Mouse (Mus musculus): Measurements from ENCODE around the gene Clptm1. TPM values are rescaled to one million over a fixed set of nuclear protein-coding genes. Genes with fewer than 3 reads are reported as not detected.
A peak's percentile ranks its signal among the peaks of the same experiment; 100 is the strongest.
"Not testable (repeated sequence)": the region's sequence is repeated elsewhere in the genome, so short reads cannot be mapped to it uniquely, and the experiment has no call there.

Clptm1 gene
- polyA plus RNA-seq, 1 experiment = 155 TPM

- WGBS = 61% methylated on average over 10 of the region's 10 CpGs
- no peak for DNase-seq (ENCODE audit: low read depth, low spot score)
Measured at GRCm38 (mm10) chr7:19694336-19695212, 29.7 kb upstream of the Clptm1 start.

DNA sequence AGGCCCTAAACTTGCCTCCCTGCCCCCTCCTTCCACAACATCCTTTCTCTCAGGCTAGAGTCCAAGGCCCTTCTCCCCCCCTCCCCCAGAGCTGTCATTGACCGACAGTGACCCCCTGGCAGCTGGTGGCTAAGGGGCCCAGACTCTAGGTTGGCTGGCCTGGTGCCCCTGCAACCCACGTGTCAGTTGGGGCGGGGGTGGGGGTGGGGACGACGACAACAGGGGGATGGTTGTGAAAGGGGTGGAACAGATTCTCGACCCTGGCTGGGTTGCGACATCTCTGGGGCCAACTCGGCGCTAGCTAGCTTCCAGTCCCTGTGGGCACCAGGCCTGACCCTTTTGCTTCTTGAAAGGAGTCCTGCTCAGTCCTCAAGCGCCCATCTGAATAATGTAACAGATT lies 28.6 kb upstream of the Clptm1 start:
- no peak for DNase-seq (ENCODE audit: low read depth, low spot score)
- 47% methylated on average over 10 of the region's 10 CpGs for WGBS

DNA sequence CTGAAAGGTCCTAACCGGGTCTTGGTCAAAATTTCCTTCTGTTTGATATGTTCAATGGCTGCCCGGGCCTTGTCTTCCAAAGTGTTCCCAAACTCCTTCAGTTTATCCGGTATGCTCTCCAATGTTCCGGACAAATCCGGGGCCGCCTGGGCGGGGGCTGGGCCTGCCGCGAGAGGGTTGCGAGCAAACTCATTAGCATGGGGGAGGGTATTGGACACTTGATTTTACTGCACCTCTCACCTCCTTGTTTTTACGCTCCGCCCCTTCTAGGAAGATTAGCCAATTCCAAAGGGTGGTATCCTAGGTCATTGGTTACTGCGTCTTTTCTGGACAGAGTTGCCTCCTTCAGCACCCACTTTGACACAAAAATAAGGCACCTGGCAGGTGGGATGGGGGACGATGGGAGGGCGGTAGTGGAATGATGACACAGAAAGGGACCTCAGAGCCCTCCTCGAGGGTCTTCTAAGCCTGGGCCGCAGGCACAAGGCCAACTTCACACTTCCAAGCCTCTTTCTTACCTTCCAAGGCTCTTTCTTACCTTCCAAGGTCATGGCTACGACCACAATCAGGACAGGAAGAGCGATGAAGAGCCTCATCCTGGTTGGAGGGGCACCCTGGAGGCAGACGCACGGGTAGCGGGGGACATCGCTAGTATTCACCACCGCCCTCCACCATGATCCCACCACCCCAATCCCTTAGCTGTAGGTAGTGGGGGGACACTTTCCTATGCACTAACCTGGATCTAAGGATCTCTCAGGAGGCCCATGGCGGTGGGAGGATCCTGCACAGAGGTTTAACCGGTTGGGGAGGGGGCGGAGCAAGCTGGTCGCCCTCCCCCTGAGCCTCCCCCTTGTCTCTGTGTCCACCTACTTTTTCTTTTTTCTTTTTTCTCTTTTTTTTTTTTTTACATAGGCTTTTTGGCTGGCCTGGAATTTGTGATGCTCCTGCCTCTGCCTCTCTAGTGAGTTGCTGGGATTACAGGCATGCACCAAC lies 27.3 kb upstream of the Clptm1 start, which contains the start of gene Apoc1:
Gene Apoc1 (minus strand): TSS at position 788 of the 993 bp plus-strand sequence.
- WGBS = 58% methylated on average over 28 of the region's 28 CpGs
- DNase-seq (ENCODE audit: low read depth, low spot score) = no peak

DNA sequence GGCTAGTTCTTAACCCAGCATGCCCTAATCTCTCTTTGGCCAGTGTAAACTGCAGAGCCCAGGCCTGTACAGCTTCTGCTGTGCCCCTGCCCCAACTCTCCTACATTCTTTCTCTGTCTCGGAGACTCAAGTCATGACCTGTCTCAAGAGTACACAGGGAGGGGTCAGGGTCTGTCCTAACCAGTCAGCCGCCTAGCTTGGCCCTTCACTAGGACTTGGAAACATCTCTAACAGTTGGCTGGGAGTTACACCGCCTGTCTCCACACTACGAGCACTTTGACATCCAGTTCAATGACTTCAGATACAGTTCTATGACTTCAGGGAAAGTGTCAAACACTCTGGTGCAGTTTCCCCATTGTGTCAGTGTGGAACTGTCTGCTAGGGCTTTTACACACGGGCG lies 26.6 kb upstream of the Clptm1 start:
- DNase-seq (ENCODE audit: low read depth, low spot score) = no peak
- 72% methylated on average over 6 of the region's 6 CpGs for WGBS

DNA sequence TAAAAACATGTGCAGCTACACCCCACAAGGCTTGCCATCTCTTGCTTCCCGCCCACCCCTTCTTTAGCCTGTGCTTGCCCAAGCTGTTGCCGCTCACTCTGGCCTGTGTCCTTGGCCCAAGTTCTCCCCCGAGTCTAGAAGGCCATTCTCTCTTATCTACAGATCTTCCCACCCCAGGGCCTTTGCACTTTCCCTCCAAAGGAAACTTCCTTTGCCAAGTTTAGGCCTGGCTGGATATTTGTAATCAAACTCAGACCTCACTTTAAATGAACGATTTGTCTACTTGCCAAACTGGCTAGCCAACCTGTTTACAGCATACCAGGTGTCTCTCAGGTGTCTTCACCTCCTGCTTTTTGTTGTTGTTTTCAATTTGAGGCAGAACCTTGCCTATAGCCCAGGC lies 26.0 kb upstream of the Clptm1 start:
- no peak for DNase-seq (ENCODE audit: low read depth, low spot score)
- 54% methylated on average over 4 of the region's 4 CpGs for whole genome bisulfite sequencing

- no peak for DNase-seq (ENCODE audit: low read depth, low spot score)
- WGBS = 88% methylated on average over 2 of the region's 2 CpGs
Measured at GRCm38 (mm10) chr7:19688611-19689010, 23.8 kb upstream of the Clptm1 start.

- DNase-seq (ENCODE audit: low read depth, low spot score) = no peak
- 92% methylated on average over 10 of the region's 10 CpGs for WGBS
Measured at GRCm38 (mm10) chr7:19688101-19688500, 23.3 kb upstream of the Clptm1 start.

DNA sequence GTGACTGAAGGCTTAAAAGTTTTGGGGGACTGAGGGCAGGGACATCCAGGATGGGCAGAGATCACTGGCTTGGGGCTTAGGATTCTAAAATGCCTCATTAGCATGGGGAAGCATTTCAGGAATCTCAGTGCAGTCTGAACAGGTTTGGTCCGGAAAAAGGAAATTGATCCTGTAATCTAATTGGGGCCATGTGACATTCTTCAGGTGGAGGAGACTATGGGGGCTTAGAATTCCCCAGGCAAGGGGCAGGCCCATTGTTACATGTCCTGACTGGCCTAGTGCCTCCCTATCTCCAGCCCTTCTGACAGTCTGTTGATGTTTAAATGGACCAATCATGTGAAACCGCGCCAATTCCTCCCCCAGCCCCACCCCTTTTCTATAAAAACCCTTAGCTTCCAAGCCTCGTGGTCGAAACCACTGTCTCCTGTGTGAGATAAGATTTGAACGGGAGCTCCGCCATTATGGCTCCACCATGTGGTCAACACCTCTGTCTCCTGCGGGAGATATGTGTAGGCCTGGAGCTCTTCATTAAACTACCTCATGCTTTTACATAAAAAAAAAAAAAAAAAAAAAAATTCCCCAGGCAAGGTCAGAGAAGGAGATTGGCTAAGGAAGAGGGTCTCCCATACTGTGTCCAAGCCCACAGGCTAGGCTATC lies 22.2 kb upstream of the Clptm1 start:
- 54% methylated on average over 8 of the region's 8 CpGs for WGBS

DNA sequence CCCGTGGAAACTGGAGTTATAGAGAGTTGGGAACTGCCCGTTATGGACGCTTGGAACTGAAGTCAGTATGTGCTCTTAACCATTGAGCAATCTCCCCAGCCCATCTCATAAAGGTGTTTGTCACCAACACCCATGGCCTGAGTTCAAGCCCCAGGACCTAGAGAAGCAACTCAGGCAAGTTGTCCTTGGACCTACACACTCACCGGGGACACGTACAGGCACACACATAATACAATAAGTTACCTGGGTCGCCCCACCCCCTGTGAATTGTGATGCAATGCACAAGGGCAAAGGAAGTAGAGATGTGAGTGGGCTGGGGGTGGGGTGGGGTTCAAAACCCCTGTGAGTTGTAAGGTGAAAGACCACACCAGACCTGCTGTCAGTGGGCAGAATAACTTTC lies 21.7 kb upstream of the Clptm1 start:
- no peak for DNase-seq (ENCODE audit: low read depth, low spot score)
- 67% methylated on average over 6 of the region's 6 CpGs for WGBS

More for the DNA sequence above, 22.2 kb upstream of the Clptm1 start:
- not testable (repeated sequence) for DNase-seq (ENCODE audit: low read depth, low spot score)

- 64% methylated on average over 4 of the region's 4 CpGs for WGBS
- DNase-seq (ENCODE audit: low read depth, low spot score) = no peak
Measured at GRCm38 (mm10) chr7:19685374-19685773, 20.5 kb upstream of the Clptm1 start.

- DNase-seq (ENCODE audit: low read depth, low spot score) = no peak
- 85% methylated on average over 6 of the region's 6 CpGs for WGBS
Measured at GRCm38 (mm10) chr7:19683771-19684201, 19.0 kb upstream of the Clptm1 start.

GRCm38 (mm10) chr7:19682979-19683378 lies 18.1 kb upstream of the Clptm1 start:
- WGBS = 55% methylated on average over 3 of the region's 3 CpGs

GRCm38 (mm10) chr7:19681202-19681694 lies 16.4 kb upstream of the Clptm1 start, which contains the start of the genes Gm44805 and Apoc4:
Gm44805 (minus strand) TSS chr7:19681423.
Apoc4 (minus strand) TSS chr7:19681479.
- DNase-seq (ENCODE audit: low read depth, low spot score) = no peak
- WGBS = 64% methylated on average over 8 of the region's 8 CpGs

More at GRCm38 (mm10) chr7:19682979-19683378, 18.1 kb upstream of the Clptm1 start:
- no peak for DNase-seq (ENCODE audit: low read depth, low spot score)

GRCm38 (mm10) chr7:19680702-19681101 lies 15.9 kb upstream of the Clptm1 start:
- DNase-seq (ENCODE audit: low read depth, low spot score) = no peak
- 56% methylated on average over 2 of the region's 2 CpGs for WGBS

- DNase-seq (ENCODE audit: low read depth, low spot score) = no peak
- WGBS = 93% methylated on average over 3 of the region's 3 CpGs
Measured at GRCm38 (mm10) chr7:19678901-19679300, 14.1 kb upstream of the Clptm1 start.

DNA sequence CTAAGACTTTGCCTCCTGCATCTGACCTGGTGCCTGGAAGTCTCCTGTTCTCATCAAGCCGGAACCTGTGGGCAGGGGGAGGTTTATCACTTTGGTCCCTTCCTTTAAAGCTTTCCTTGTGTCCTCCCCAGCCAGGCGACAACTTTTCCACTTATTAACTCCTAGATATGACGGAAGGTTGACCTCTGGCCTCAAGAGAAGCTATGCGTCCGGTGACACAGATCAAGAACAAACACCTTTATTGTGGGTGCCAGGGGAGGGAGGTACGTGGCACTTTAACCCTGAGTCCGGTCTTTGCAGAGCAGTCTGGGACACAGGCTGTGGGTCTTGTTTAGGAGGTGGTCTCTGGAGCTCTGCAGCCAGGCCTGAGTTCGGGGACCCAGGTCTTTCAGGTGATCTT lies 13.0 kb upstream of the Clptm1 start, which contains the start of gene Apoc2:
Gene Apoc2 (minus strand): TSS at position 70 of the 400 bp plus-strand sequence.
- WGBS = 42% methylated on average over 8 of the region's 8 CpGs
- DNase-seq (ENCODE audit: low read depth, low spot score) = peak; percentile 58

GRCm38 (mm10) chr7:19676662-19677061 lies 11.8 kb upstream of the Clptm1 start:
- 67% methylated on average over 1 of the region's 1 CpGs for WGBS
- DNase-seq (ENCODE audit: low read depth, low spot score) = no peak

DNA sequence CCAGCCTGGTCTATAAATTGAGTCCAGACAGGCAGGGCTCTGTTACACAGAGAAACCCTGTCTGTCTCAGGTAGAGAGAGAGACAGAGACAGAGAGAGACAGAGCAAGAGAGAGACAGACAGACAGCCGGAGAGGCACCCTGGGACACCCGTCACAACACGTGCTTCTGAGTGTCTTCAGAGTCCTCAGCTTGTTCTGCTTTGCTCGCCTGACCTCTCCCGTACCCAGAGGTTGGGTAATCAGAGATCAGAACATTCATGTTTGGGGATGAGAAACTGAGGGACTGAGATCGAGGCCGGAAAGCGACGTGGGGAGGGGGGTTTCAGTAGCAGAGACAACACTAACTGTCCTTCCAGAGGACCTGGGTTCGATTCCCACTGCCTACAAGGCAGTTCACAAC lies 11.0 kb upstream of the Clptm1 start:
- 85% methylated on average over 10 of the region's 10 CpGs for WGBS
- DNase-seq (ENCODE audit: low read depth, low spot score) = no peak

- 44% methylated on average over 14 of the region's 14 CpGs for WGBS
- no peak for DNase-seq (ENCODE audit: low read depth, low spot score)
Measured at GRCm38 (mm10) chr7:19673083-19673699, 8.4 kb upstream of the Clptm1 start.
